In the genomic region with DNA sequence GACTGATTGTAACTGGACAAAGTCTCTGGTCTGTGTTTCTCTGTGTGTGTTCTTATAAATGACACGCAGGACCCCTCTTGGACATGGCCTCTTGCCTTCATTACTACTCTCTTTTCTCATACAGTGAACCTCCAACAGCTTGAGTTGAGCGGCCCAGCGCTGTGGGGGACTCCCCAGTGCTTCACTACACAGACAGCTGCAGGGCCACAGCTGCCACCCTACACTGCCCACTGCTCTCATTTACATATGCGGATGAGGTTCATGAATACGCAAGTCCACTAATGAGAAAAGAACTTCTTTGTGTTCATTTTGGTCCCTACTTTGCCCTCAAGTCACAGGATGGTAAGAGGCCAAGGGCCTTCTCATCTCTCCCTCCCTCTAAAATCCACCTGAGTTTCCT, we compare ENCODE assay signal across 17 mouse cellular contexts.
DNase-seq lines count a peak whose midpoint lies in the region; ATAC-seq lines count a peak whose summit lies in the region.
"Had no signal": no experiment of that assay in that cellular context is flagged by ENCODE, and none has a peak within 500 bp of the region (broad histone marks: within the 10 kb centered on the region; RNA-seq: fewer than 3 reads in every experiment).

No protein-coding gene starts in this region.

- no peak for DNase-seq in forebrain, embryonic 11.5 days (ENCODE audit: low spot score)
- no peak for DNase-seq in forebrain, embryonic 10.5 days (ENCODE audit: extremely low spot score, low spot score)
- DNase-seq in midbrain, embryonic 14.5 days, result no peak
- no peak for DNase-seq in midbrain, embryonic 10.5 days (ENCODE audit: low spot score)
- no peak for DNase-seq in liver
- no peak for DNase-seq in left cerebral cortex, postnatal 25 days (ENCODE audit: low spot score in 2 of 2)
- DNase-seq: cerebellum, adult 9-11 months; gastrocnemius, postnatal 14 days; heart, adult 2 months; heart, postnatal 4 days had no signal

- no peaks in the 10 kb centered on the region for H3K4me1 ChIP-seq in forebrain, embryonic 11.5 days (replicated peaks; ENCODE audit: control insufficient read depth, insufficient read depth, low read length)
- peaks cover 3% of the 10 kb centered on the region; the same call in 1 of the 2 replicates for H3K4me1 ChIP-seq in forebrain, embryonic 10.5 days
- no peaks in the 10 kb centered on the region for H3K4me1 ChIP-seq in midbrain, embryonic 14.5 days (ENCODE audit: control insufficient read depth, insufficient read depth, low read length)
- H3K4me1 ChIP-seq in midbrain, embryonic 10.5 days, result 0 out of 2 replicates have a peak, but pooled peaks cover under 1% of the 10 kb centered on the region
- no peaks in the 10 kb centered on the region; the same call in 1 of the 2 replicates for H3K4me1 ChIP-seq in forebrain, embryonic 13.5 days
- H3K4me1 ChIP-seq in neural tube, embryonic 13.5 days (replicated peaks), result no peaks in the 10 kb centered on the region
- H3K4me1 ChIP-seq: embryonic facial prominence, embryonic 12.5 days; liver, embryonic 15.5 days; midbrain, embryonic 15.5 days had no signal

- 67% methylated on average over 5 of the region's 5 CpGs for WGBS in forebrain, embryonic 11.5 days
- 79% methylated on average over 5 of the region's 5 CpGs for WGBS in forebrain, embryonic 10.5 days
- 60% methylated on average over 5 of the region's 5 CpGs for WGBS in midbrain, embryonic 14.5 days
- 79% methylated on average over 5 of the region's 5 CpGs for WGBS in midbrain, embryonic 10.5 days
- WGBS in forebrain, embryonic 13.5 days, result 52% methylated on average over 5 of the region's 5 CpGs
- WGBS in neural tube, embryonic 13.5 days, result 52% methylated on average over 5 of the region's 5 CpGs

- intact Hi-C loops in left cerebral cortex, postnatal 25 days (cut with DNase I), result no loop called here

- no peaks in the 10 kb centered on the region for H3K9me3 ChIP-seq in forebrain, embryonic 11.5 days (ENCODE audit: control insufficient read depth, low read length)
- no peaks in the 10 kb centered on the region for H3K9me3 ChIP-seq in forebrain, embryonic 10.5 days
- H3K9me3 ChIP-seq in midbrain, embryonic 14.5 days (ENCODE audit: control insufficient read depth, low read length), result no peaks in the 10 kb centered on the region
- no peaks in the 10 kb centered on the region for H3K9me3 ChIP-seq in midbrain, embryonic 10.5 days (replicated peaks)
- H3K9me3 ChIP-seq in forebrain, embryonic 13.5 days (replicated peaks), result no peaks in the 10 kb centered on the region
- no peaks in the 10 kb centered on the region for H3K9me3 ChIP-seq in neural tube, embryonic 13.5 days
- H3K9me3 ChIP-seq: embryonic facial prominence, embryonic 12.5 days; liver, embryonic 15.5 days; midbrain, embryonic 15.5 days had no signal

- H3K27me3 ChIP-seq in forebrain, embryonic 11.5 days (ENCODE audit: control insufficient read depth, insufficient read depth, low read length), result no peaks in the 10 kb centered on the region
- H3K27me3 ChIP-seq in forebrain, embryonic 10.5 days (ENCODE audit: poor library complexity, severe bottlenecking), result no peaks in the 10 kb centered on the region
- no peaks in the 10 kb centered on the region for H3K27me3 ChIP-seq in midbrain, embryonic 14.5 days (ENCODE audit: control insufficient read depth, insufficient read depth, low read length)
- no peaks in the 10 kb centered on the region for H3K27me3 ChIP-seq in midbrain, embryonic 10.5 days (ENCODE audit: low read depth, poor library complexity, severe bottlenecking)
- no peaks in the 10 kb centered on the region for H3K27me3 ChIP-seq in forebrain, embryonic 13.5 days
- no peaks in the 10 kb centered on the region for H3K27me3 ChIP-seq in neural tube, embryonic 13.5 days
- H3K27me3 ChIP-seq: embryonic facial prominence, embryonic 12.5 days; liver, embryonic 15.5 days; midbrain, embryonic 15.5 days had no signal

- no peak overlapping the region for H3K4me2 ChIP-seq in forebrain, embryonic 11.5 days (ENCODE audit: low read depth, low read length, severe bottlenecking)
- H3K4me2 ChIP-seq in midbrain, embryonic 14.5 days (ENCODE audit: low read length), result no peak overlapping the region
- H3K4me2 ChIP-seq in forebrain, embryonic 13.5 days, result no peak overlapping the region
- no peak overlapping the region for H3K4me2 ChIP-seq in neural tube, embryonic 13.5 days
- H3K4me2 ChIP-seq: embryonic facial prominence, embryonic 12.5 days; liver, embryonic 15.5 days; midbrain, embryonic 15.5 days had no signal

- no peak overlapping the region for H3K4me3 ChIP-seq in forebrain, embryonic 11.5 days (ENCODE audit: low read depth, low read length)
- H3K4me3 ChIP-seq in forebrain, embryonic 10.5 days, result no peak overlapping the region
- no peak overlapping the region for H3K4me3 ChIP-seq in midbrain, embryonic 14.5 days (replicated peaks; ENCODE audit: low read depth, low read length)
- no peak overlapping the region for H3K4me3 ChIP-seq in midbrain, embryonic 10.5 days
- no peak overlapping the region for H3K4me3 ChIP-seq in forebrain, embryonic 13.5 days
- H3K4me3 ChIP-seq in neural tube, embryonic 13.5 days, result no peak overlapping the region
- H3K4me3 ChIP-seq: embryonic facial prominence, embryonic 12.5 days; heart, adult 2 months; liver, embryonic 15.5 days; midbrain, embryonic 15.5 days had no signal

- ATAC-seq in forebrain, embryonic 11.5 days (replicated peaks; ENCODE audit: low FRiP score), result peak; percentile 61
- ATAC-seq in midbrain, embryonic 14.5 days (ENCODE audit: low FRiP score, low TSS enrichment), result peak; percentile 51; the same call in 1 of the 2 replicates
- peak; percentile 70; the same call in 1 of the 2 replicates for ATAC-seq in forebrain, embryonic 13.5 days
- peak; percentile 63; the same call in 1 of the 2 replicates for ATAC-seq in neural tube, embryonic 13.5 days (ENCODE audit: low read depth)
- ATAC-seq: intestine, embryonic 16.5 days; midbrain, embryonic 15.5 days had no signal

- no peak overlapping the region for H3K9ac ChIP-seq in forebrain, embryonic 11.5 days (ENCODE audit: low read length)
- H3K9ac ChIP-seq in midbrain, embryonic 14.5 days (replicated peaks; ENCODE audit: low read length), result no peak overlapping the region
- H3K9ac ChIP-seq in forebrain, embryonic 13.5 days, result no peak overlapping the region
- no peak overlapping the region for H3K9ac ChIP-seq in neural tube, embryonic 13.5 days
- H3K9ac ChIP-seq: embryonic facial prominence, embryonic 12.5 days; liver, embryonic 15.5 days; midbrain, embryonic 15.5 days had no signal

- H3K36me3 ChIP-seq in forebrain, embryonic 11.5 days (ENCODE audit: control insufficient read depth, insufficient read depth, low read length), result no peaks in the 10 kb centered on the region
- no peaks in the 10 kb centered on the region for H3K36me3 ChIP-seq in forebrain, embryonic 10.5 days (replicated peaks)
- H3K36me3 ChIP-seq in midbrain, embryonic 14.5 days (ENCODE audit: control insufficient read depth, insufficient read depth, low read length), result no peaks in the 10 kb centered on the region
- H3K36me3 ChIP-seq in midbrain, embryonic 10.5 days, result no peaks in the 10 kb centered on the region
- H3K36me3 ChIP-seq in forebrain, embryonic 13.5 days (ENCODE audit: poor library complexity, severe bottlenecking), result no peaks in the 10 kb centered on the region
- no peaks in the 10 kb centered on the region for H3K36me3 ChIP-seq in neural tube, embryonic 13.5 days
- H3K36me3 ChIP-seq: embryonic facial prominence, embryonic 12.5 days; liver, embryonic 15.5 days; midbrain, embryonic 15.5 days had no signal

- no peak overlapping the region for H3K27ac ChIP-seq in forebrain, embryonic 11.5 days (ENCODE audit: low read depth, low read length)
- no peak overlapping the region for H3K27ac ChIP-seq in forebrain, embryonic 10.5 days
- no peak overlapping the region for H3K27ac ChIP-seq in midbrain, embryonic 14.5 days (replicated peaks; ENCODE audit: low read depth, low read length)
- no peak overlapping the region for H3K27ac ChIP-seq in midbrain, embryonic 10.5 days (replicated peaks)
- no peak overlapping the region for H3K27ac ChIP-seq in forebrain, embryonic 13.5 days
- H3K27ac ChIP-seq in neural tube, embryonic 13.5 days (replicated peaks), result no peak overlapping the region
- H3K27ac ChIP-seq: embryonic facial prominence, embryonic 12.5 days; heart, adult 2 months; liver, embryonic 15.5 days; macrophage; midbrain, embryonic 15.5 days had no signal
